Mouse (Mus musculus) testis, adult 2 months (tissue): ENCODE data around the gene Eepd1. TPM values are rescaled to one million over a fixed set of nuclear protein-coding genes. Genes with fewer than 3 reads are reported as not detected.

ENCODE experiments used
- H3K27ac ChIP-seq: fragments of 200-500 bp; 2 replicates; pipeline ENCODE4 v1.5.1; 2012; ENCODE audit warnings: low read depth, low read length; ENCODE audit not compliant: control insufficient read depth, insufficient read depth
- H3K27me3 ChIP-seq: fragments of 200-500 bp; 2 replicates; pipeline ENCODE4 v1.6.1; 2012; ENCODE audit warnings: mild to moderate bottlenecking, low read length, moderate library complexity; ENCODE audit not compliant: control insufficient read depth, insufficient read depth
- H3K36me3 ChIP-seq: fragments of 200-500 bp; 2 replicates; pipeline ENCODE4 v1.6.1; 2012; ENCODE audit warnings: mild to moderate bottlenecking, low read length; ENCODE audit not compliant: control insufficient read depth, insufficient read depth
- H3K4me1 ChIP-seq: fragments of 200-500 bp; 2 replicates; pipeline ENCODE4 v1.6.1; 2012; ENCODE audit warnings: low read length; ENCODE audit not compliant: control insufficient read depth, insufficient read depth
- H3K4me3 ChIP-seq: fragments of 200-500 bp; 2 replicates; pipeline ENCODE4 v1.5.1; 2012; ENCODE audit warnings: low read depth, mild to moderate bottlenecking, low read length, moderate library complexity, mixed read lengths; ENCODE audit not compliant: control insufficient read depth
- CTCF ChIP-seq: fragments of 200-500 bp; IDR thresholded peaks from 2 replicates; pipeline ENCODE4 v1.5.1; 2012; ENCODE audit warnings: low read depth, mild to moderate bottlenecking, inconsistent platforms, low read length, moderate library complexity; ENCODE audit not compliant: control insufficient read depth, insufficient read depth, insufficient replicate concordance
- POLR2A ChIP-seq: fragments of 200-500 bp; IDR thresholded peaks from 2 replicates; pipeline ENCODE4 v1.6.1; 2012; ENCODE audit warnings: low read depth, mild to moderate bottlenecking, inconsistent platforms, low read length, moderate library complexity; ENCODE audit not compliant: control insufficient read depth
- polyA plus RNA-seq: library from polyadenylated mRNA; depleted of rRNA; stranded (reverse); fragments of >200 nt; gene quantifications from 2 replicates; pipeline ENCODE4 v1.2.3, GENCODE M21; 2012

Gene Eepd1
- polyA plus RNA-seq, 1 experiment: 3.4 TPM

DNA sequence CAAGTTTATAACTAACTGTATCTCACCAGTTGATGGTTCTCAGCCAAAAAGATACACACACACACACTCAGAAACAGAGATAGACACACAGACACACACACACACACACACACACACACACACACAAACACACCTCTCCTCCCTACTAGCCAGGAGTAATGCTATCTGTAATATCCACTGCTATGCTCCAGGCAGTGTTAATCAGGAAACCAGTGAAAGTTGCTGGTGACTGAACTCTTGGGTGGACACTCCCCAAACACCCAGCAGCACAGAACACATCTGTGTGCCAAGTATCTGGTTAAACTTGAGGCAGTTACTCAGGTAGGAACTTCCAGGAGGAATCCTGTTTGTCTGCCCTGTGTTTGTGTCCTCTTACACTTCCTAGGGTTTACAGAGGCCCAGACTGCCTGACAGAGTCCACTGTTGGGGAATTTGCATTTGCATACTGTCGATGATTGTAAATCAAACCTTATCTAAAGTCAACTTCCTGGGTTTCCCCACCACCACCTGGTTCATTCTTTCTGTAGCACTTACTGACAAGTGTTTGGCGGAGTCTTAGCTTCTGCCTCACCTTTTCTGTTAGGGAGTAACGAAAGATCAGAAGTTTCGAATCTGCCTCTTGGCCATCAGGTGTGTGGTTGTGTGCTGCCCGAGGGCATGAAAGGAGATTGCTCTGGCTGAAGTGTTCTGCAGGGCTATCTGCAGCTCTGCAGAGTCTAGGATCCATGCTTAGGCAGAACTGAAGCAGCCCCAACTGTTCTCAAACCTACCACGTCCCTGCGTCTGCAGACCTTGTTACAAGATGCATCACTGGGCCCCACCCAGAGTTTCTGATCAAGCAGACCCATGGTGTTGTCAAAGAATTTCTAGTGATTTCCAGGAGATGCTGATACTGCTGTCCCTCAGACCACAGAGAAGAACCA is 97.6 kb downstream of the Eepd1 start:
- Histone ChIP-seq H3K4me1 (no peaks in the 10 kb centered on the region), H3K27ac (no peak overlapping the region), H3K27me3 (no peaks in the 10 kb centered on the region), H3K36me3 (no peaks in the 10 kb centered on the region), H3K4me3 (no peak overlapping the region)
- TF ChIP-seq POLR2A (no peak), CTCF (no peak)

DNA sequence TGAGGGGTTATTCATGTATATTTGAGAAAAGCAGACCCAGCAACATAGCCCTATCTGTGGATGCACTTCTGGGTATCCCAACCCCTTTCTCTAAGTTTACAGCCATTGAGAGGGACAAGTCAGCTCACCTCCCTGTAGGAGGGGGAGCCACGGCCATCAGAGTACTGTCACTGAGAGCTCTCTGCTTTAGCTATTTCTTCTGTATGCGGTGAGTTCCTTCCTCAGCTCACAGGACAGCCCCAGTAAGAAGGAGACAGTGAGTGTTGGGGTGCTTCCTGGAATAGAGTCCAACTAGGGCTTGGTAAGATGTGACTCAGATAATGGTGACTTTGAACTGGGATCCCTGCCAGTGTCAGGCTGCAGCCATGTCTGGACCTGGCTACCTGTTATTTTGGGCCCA is 102.3 kb downstream of the Eepd1 start:
- TF ChIP-seq POLR2A: no peak
- no peak for TF ChIP-seq CTCF
- no peaks in the 10 kb centered on the region for H3K27me3 ChIP-seq

DNA sequence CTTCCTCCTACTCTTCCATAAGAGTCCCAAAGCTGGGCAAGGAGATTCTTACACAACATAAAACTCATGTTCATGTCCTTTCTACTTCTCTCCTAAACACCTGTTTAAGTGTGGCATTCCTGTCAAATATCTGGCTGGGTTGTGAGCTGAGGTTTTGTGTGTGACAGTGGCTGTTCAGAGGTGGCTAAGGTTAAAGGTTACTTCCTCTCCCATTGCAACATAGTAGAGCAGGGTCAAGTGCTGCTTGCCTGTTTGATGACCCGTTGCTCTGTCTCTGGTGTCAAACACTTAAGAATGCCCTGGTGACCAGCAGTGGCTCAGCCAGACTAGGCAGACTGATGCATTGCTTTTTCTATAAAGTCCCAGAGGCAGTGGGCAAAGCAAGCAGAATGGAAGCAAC is 104.3 kb downstream of the Eepd1 start:
- Histone ChIP-seq H3K27ac (no peak overlapping the region), H3K27me3 (no peaks in the 10 kb centered on the region), H3K36me3 (no peaks in the 10 kb centered on the region), H3K4me1 (no peaks in the 10 kb centered on the region), H3K4me3 (no peak overlapping the region)
- no peak for TF ChIP-seq POLR2A
- TF ChIP-seq CTCF: no peak

More for the DNA sequence above, 102.3 kb downstream of the Eepd1 start:
- Histone ChIP-seq H3K36me3 (no peaks in the 10 kb centered on the region), H3K4me1 (no peaks in the 10 kb centered on the region), H3K4me3 (no peak overlapping the region), H3K27ac (no peak overlapping the region)

GRCm38 (mm10) chr9:25588581-25588980 is 107.2 kb downstream of the Eepd1 start:
- Histone ChIP-seq H3K36me3 (no peaks in the 10 kb centered on the region), H3K27me3 (no peaks in the 10 kb centered on the region), H3K27ac (no peak overlapping the region), H3K4me3 (no peak overlapping the region), H3K4me1 (no peaks in the 10 kb centered on the region)
- TF ChIP-seq POLR2A (no peak), CTCF (no peak)

GRCm38 (mm10) chr9:25590740-25591139 is 109.4 kb downstream of the Eepd1 start:
- H3K27me3 ChIP-seq: no peaks in the 10 kb centered on the region

GRCm38 (mm10) chr9:25591390-25592354 is 110.3 kb downstream of the Eepd1 start:
- H3K4me1 ChIP-seq: no peaks in the 10 kb centered on the region
- TF ChIP-seq POLR2A: no peak
- peak; percentile 45; the same call in 1 of the 2 replicates for TF ChIP-seq CTCF
- no peak overlapping the region for H3K4me3 ChIP-seq
- H3K27me3 ChIP-seq: no peaks in the 10 kb centered on the region
- no peak overlapping the region for H3K27ac ChIP-seq
- no peaks in the 10 kb centered on the region for H3K36me3 ChIP-seq

More at GRCm38 (mm10) chr9:25590740-25591139, 109.4 kb downstream of the Eepd1 start:
- Histone ChIP-seq H3K4me3 (no peak overlapping the region), H3K36me3 (no peaks in the 10 kb centered on the region), H3K27ac (no peak overlapping the region), H3K4me1 (no peaks in the 10 kb centered on the region)
- no peak for TF ChIP-seq CTCF
